Mouse (Mus musculus) lung, adult 2 months (tissue): Measurements from ENCODE around the gene Mrto4. TPM values are rescaled to one million over a fixed set of nuclear protein-coding genes. Genes with fewer than 3 reads are reported as not detected.
"Not testable (repeated sequence)": the region's sequence is repeated elsewhere in the genome, so short reads cannot be mapped to it uniquely, and the experiment has no call there.

ENCODE experiments used
- DNase-seq: peaks from one replicate; pipeline ENCODE4 v3.0.0; 2022
- H3K4me1 ChIP-seq: fragments of 200-500 bp; 2 replicates; pipeline ENCODE4 v1.6.1; 2011; ENCODE audit warnings: low read length; ENCODE audit not compliant: control insufficient read depth, insufficient read depth
- H3K4me3 ChIP-seq: fragments of 200-500 bp; replicated peaks from 2 replicates; pipeline ENCODE3; 2011; ENCODE audit warnings: low read depth, mild to moderate bottlenecking, control low read depth, low read length; ENCODE audit errors: extremely low read depth
- CTCF ChIP-seq: fragments of 200-500 bp; IDR thresholded peaks from 2 replicates; pipeline ENCODE4 v1.5.1; 2011; ENCODE audit warnings: mild to moderate bottlenecking, low read length, control low read depth; ENCODE audit not compliant: insufficient read depth
- POLR2A ChIP-seq: fragments of 200-500 bp; IDR thresholded peaks from 2 replicates; pipeline ENCODE4 v1.6.1; 2011; ENCODE audit warnings: low read depth, mild to moderate bottlenecking, control low read depth, low read length, borderline replicate concordance; ENCODE audit errors: extremely low read depth
- WGBS: fragments of 180-500 bp; shearing (Covaris S2); methylation state at CpG from one replicate; pipeline ENCODE4 v1.1.7; 2018; 5-methylcytosine and 5-hydroxymethylcytosine counted together
- polyA plus RNA-seq: library from polyadenylated mRNA; depleted of rRNA; stranded (reverse); fragments of >200 nt; gene quantifications from 2 replicates; pipeline ENCODE4 v1.2.3, GENCODE M21; 2012; rRNA removed

Gene Mrto4
- polyA plus RNA-seq: 12.4 and 17.9 TPM in 2 replicates

GRCm38 (mm10) chr4:139351931-139352711 is at the start of gene Mrto4, which contains the start of the genes Emc1 and Ubr4:
TSS of gene Mrto4 (minus strand) at chr4:139352576.
TSS of gene Emc1 (plus strand) at chr4:139352587.
TSS of gene Ubr4 (plus strand) at chr4:139352609.
- Histone ChIP-seq H3K4me3 (peak within 1 kb of the TSS; percentile 81), H3K4me1 (peaks cover 8% of the 10 kb centered on the region)
- DNase-seq: peak; percentile 88
- 0 out of 2 replicates have a peak, but pooled peaks have one; percentile 42 for TF ChIP-seq POLR2A
- TF ChIP-seq CTCF: no peak
- under 1% methylated on average over 64 of the region's 64 CpGs for WGBS

GRCm38 (mm10) chr4:139400487-139400886 is 48.1 kb upstream of the Mrto4 start:
- H3K4me3 ChIP-seq: no peak overlapping the region
- H3K4me1 ChIP-seq: no peaks in the 10 kb centered on the region
- WGBS: 88% methylated on average over 5 of the region's 5 CpGs
- no peak for DNase-seq
- TF ChIP-seq CTCF: no peak

DNA sequence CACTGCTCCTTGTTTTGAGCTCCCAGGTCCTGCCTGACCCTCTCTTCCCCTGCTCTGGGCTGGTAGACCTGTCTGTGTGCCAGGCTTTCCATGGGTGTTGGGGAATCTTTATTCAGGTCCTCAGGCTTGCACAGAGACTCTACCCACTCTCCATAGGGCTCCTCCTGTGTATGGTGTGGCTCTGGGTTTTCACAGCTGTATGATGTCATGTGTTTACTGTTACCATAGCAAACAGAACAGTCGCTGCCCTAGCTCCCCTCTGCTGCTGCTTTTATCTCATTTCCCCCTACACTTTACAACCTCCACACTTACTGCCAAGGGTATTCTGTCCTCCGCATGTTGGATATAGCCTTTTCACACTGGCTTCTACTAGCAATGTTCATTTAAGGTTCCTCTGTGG is 43.1 kb upstream of the Mrto4 start:
- DNase-seq: no peak
- WGBS: 18% methylated on average over 2 of the region's 2 CpGs
- Histone ChIP-seq H3K4me1 (no peaks in the 10 kb centered on the region), H3K4me3 (no peak overlapping the region)
- no peak for TF ChIP-seq CTCF
- TF ChIP-seq POLR2A: no peak

GRCm38 (mm10) chr4:139389557-139389956 is 37.2 kb upstream of the Mrto4 start:
- H3K4me1 ChIP-seq: peaks cover 21% of the 10 kb centered on the region
- TF ChIP-seq CTCF (no peak), POLR2A (no peak)
- WGBS: 53% methylated on average over 4 of the region's 4 CpGs
- H3K4me3 ChIP-seq: no peak overlapping the region
- no peak for DNase-seq

DNA sequence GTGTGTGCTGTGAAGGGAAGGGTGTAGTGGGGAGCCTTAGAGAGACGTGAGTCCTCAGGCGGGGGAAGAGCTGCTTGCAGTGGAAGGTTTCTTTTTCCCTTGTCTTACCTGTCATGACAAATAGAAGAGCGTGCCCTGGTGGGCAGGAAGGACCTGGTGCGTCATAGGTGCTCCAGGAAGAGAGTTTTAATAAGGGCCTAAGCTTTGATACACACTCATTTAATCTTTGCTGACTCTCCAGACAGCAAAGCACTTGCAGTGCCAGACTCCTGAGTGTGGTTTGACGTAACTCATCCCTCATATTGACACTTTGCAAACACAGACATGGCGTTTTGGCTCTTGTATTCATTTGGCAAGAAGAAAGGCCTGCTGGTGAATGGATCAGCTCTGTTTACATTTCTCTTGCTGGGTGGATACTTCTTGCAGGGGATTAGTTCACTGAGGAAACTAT is 34.5 kb upstream of the Mrto4 start:
- WGBS: 21% methylated on average over 6 of the region's 6 CpGs
- TF ChIP-seq CTCF (no peak), POLR2A (no peak)
- Histone ChIP-seq H3K4me1 (peaks cover 21% of the 10 kb centered on the region), H3K4me3 (no peak overlapping the region)
- peak; percentile 65 for DNase-seq

DNA sequence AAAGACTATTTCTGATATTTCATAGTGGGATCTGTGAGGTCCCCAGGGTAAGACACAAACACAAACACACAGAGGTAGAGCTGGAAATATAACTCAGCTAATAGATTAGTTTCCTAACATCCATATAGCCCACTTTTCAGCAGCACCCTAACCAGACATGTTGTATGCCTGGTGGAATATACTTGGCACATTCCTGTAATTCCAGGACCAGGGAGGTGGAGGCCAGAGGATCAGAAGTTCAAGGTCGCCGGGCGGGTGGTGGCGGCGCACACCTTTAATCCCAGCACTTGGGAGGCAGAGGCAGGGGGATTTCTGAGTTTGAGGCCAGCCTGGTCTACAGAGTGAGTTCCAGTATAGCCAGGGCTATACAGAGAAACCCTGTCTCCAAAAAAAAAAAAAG is 33.5 kb upstream of the Mrto4 start:
- 77% methylated on average over 5 of the region's 5 CpGs for WGBS
- not testable (repeated sequence) for H3K4me3 ChIP-seq, DNase-seq
- H3K4me1 ChIP-seq: peaks cover 21% of the 10 kb centered on the region

DNA sequence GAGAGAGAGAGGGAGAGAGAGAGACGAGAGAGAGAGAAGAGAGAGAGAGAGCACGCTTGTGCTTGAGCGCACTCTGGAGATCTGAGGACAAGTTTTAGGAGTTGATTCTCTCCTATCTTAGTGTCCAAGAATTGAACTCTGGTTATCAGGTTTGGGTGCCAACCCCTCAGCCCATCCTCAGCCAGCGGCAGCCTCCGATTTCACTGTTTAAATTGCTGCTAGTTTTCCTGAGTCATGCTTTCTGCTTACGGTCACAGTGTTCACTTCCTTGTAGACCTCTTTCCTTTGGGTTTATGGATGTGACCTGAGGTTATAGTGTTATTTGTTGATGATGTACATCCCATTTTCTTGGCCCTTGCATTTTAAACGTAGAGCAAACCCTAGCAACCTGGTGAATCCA is 29.9 kb upstream of the Mrto4 start:
- Histone ChIP-seq H3K4me3 (no peak overlapping the region), H3K4me1 (peaks cover 6% of the 10 kb centered on the region)
- WGBS: 34% methylated on average over 7 of the region's 7 CpGs
- DNase-seq: no peak
- TF ChIP-seq CTCF (no peak), POLR2A (no peak)

DNA sequence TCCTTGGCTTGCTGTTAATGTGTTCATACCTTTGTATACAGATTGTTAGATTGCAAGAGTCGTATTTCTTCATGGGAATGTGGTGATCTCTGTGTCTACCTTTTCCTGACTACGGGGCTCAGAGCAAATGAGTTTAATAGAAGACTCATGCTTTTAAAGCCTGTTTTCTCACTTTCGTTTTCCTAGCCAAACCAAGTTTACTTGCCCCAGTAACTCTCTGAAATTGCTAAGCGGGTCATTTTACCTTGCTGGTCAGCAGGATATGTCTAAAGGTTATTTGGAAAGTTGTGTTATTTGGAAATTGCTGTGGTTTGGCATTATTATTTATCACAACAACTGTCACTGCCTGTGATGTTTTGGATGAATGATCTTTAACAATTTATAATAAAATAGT is 29.1 kb upstream of the Mrto4 start:
- H3K4me3 ChIP-seq: peak overlapping the region; percentile 81
- peaks cover 3% of the 10 kb centered on the region for H3K4me1 ChIP-seq
- 20% methylated on average over 4 of the region's 4 CpGs for WGBS
- TF ChIP-seq CTCF (no peak), POLR2A (no peak)
- DNase-seq: no peak

DNA sequence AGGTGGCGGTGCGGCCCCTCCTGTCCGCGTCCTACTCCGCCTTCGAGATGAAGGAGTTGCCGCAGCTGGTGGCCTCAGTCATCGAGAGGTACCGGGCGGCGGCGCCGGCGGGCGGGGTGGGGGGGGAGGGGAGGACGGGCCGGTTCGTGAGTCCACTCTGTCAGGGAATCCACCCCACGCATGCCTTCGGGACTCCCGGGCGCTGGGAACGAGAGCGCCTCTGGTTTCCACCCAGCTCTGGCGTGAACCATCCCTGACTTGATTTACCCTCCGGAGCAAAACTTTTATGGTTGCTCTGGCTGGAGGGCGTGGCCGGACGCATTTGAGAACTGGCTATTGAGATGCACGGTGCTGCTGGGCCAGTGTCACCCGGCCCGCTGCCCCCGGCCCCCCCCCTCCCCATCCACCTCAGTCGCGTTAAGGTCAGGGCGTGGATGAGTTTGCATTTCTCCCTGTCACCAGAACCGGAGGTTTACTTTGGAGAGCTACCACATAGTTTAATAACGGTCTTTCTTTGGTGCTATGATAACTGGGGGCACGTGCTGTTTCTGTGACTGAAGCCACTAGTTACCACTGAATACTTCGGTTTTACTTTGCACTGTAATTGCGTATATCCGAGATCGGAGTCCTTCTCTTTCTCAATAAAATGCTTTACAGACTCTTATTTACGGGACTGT is 28.5 kb upstream of the Mrto4 start:
- DNase-seq: no peak
- WGBS: 1% methylated on average over 36 of the region's 44 CpGs
- peaks cover 3% of the 10 kb centered on the region for H3K4me1 ChIP-seq
- no peak for TF ChIP-seq CTCF
- TF ChIP-seq POLR2A: no peak
- H3K4me3 ChIP-seq: peak overlapping the region; percentile 81
